10 mouse cellular contexts compared by ENCODE assay signal in the genomic region with DNA sequence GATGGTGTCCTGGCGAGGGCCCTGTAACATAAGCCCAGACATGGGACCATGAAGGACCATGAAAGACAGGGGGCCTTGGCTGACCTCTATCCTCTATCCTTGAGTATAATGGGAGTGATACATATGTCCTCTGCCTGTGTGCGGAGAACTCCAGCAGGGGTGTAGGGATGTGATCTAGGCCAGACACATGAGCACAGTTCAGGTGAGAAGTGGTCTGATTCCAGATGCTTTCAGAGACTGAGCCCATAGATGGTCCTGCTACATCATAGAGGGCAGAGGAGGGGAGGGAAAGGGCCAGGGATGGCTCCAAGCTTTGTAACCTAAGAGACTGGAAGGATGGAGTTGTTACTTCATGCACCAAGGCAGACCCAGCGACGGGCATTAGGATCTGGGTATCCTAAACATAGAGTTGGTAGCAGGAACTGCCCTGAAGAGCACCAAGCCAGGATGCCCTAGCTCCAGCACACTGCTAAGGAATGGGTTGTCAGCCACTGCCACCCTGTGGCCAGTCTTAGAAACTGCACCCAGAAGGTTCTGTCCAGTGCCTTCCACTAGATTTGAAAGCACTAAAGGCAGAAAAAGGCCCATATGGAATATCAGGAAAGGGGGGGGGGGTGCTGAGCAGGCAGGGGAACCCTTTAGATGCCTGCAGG. TPM values are rescaled to one million over a fixed set of nuclear protein-coding genes. Genes with fewer than 3 reads are reported as not detected.
A peak's percentile ranks its signal among the peaks of the same experiment; 100 is the strongest.
DNase-seq lines count a peak whose midpoint lies in the region; ATAC-seq and TF ChIP-seq lines count a peak whose summit lies in the region.
"Had no signal": no experiment of that assay in that cellular context is flagged by ENCODE, and none has a peak within 500 bp of the region (broad histone marks: within the 10 kb centered on the region; RNA-seq: fewer than 3 reads in every experiment).

No protein-coding gene starts in this region.

- H3K4me2 ChIP-seq in forebrain, embryonic 11.5 days (ENCODE audit: low read depth, low read length, severe bottlenecking), result no peak overlapping the region
- H3K4me2 ChIP-seq in intestine, embryonic 15.5 days (replicated peaks), result no peak overlapping the region
- no peak overlapping the region for H3K4me2 ChIP-seq in limb, embryonic 14.5 days (replicated peaks; ENCODE audit: low read depth, low read length, severe bottlenecking)
- no peak overlapping the region for H3K4me2 ChIP-seq in neural tube, embryonic 11.5 days (ENCODE audit: low read depth)
- H3K4me2 ChIP-seq: embryonic facial prominence, embryonic 13.5 days; lung, embryonic 15.5 days had no signal

- WGBS in forebrain, embryonic 11.5 days, result 53% methylated on average over 4 of the region's 4 CpGs
- 48% methylated on average over 4 of the region's 4 CpGs for WGBS in intestine, embryonic 15.5 days
- 47% methylated on average over 4 of the region's 4 CpGs for WGBS in limb, embryonic 14.5 days
- WGBS in neural tube, embryonic 11.5 days, result 54% methylated on average over 4 of the region's 4 CpGs

- no peak overlapping the region for H3K9ac ChIP-seq in forebrain, embryonic 11.5 days (ENCODE audit: low read length)
- H3K9ac ChIP-seq in intestine, embryonic 15.5 days, result no peak overlapping the region
- no peak overlapping the region for H3K9ac ChIP-seq in limb, embryonic 14.5 days (ENCODE audit: low read depth, low read length, severe bottlenecking)
- no peak overlapping the region for H3K9ac ChIP-seq in neural tube, embryonic 11.5 days (ENCODE audit: low read length)
- H3K9ac ChIP-seq: embryonic facial prominence, embryonic 13.5 days; lung, embryonic 15.5 days had no signal

- H3K4me3 ChIP-seq in forebrain, embryonic 11.5 days (ENCODE audit: low read depth, low read length), result no peak overlapping the region
- no peak overlapping the region for H3K4me3 ChIP-seq in intestine, embryonic 15.5 days (replicated peaks)
- H3K4me3 ChIP-seq in limb, embryonic 14.5 days (replicated peaks; ENCODE audit: low read length), result no peak overlapping the region
- no peak overlapping the region for H3K4me3 ChIP-seq in neural tube, embryonic 11.5 days (ENCODE audit: low read depth, low read length)
- H3K4me3 ChIP-seq: embryonic facial prominence, embryonic 13.5 days; lung, embryonic 15.5 days had no signal

- H3K36me3 ChIP-seq in forebrain, embryonic 11.5 days (ENCODE audit: control insufficient read depth, insufficient read depth, low read length), result no peaks in the 10 kb centered on the region
- no peaks in the 10 kb centered on the region for H3K36me3 ChIP-seq in intestine, embryonic 15.5 days
- no peaks in the 10 kb centered on the region for H3K36me3 ChIP-seq in limb, embryonic 14.5 days (ENCODE audit: control insufficient read depth, insufficient read depth, low read length)
- no peaks in the 10 kb centered on the region for H3K36me3 ChIP-seq in neural tube, embryonic 11.5 days (ENCODE audit: control insufficient read depth, insufficient read depth, low read length)
- H3K36me3 ChIP-seq: embryonic facial prominence, embryonic 13.5 days; lung, embryonic 15.5 days had no signal

- H3K9me3 ChIP-seq in forebrain, embryonic 11.5 days (ENCODE audit: control insufficient read depth, low read length), result no peaks in the 10 kb centered on the region
- no peaks in the 10 kb centered on the region for H3K9me3 ChIP-seq in intestine, embryonic 15.5 days
- H3K9me3 ChIP-seq in limb, embryonic 14.5 days (ENCODE audit: control insufficient read depth, low read length), result no peaks in the 10 kb centered on the region
- no peaks in the 10 kb centered on the region for H3K9me3 ChIP-seq in neural tube, embryonic 11.5 days (ENCODE audit: control insufficient read depth, low read length)
- H3K9me3 ChIP-seq: embryonic facial prominence, embryonic 13.5 days; lung, embryonic 15.5 days had no signal

- no peaks in the 10 kb centered on the region for H3K27me3 ChIP-seq in forebrain, embryonic 11.5 days (ENCODE audit: control insufficient read depth, insufficient read depth, low read length)
- H3K27me3 ChIP-seq in intestine, embryonic 15.5 days (replicated peaks), result no peaks in the 10 kb centered on the region
- H3K27me3 ChIP-seq in limb, embryonic 14.5 days (ENCODE audit: control insufficient read depth, insufficient read depth, low read length), result no peaks in the 10 kb centered on the region
- H3K27me3 ChIP-seq in neural tube, embryonic 11.5 days (ENCODE audit: control insufficient read depth, insufficient read depth, low read length), result no peaks in the 10 kb centered on the region
- H3K27me3 ChIP-seq: embryonic facial prominence, embryonic 13.5 days; lung, embryonic 15.5 days had no signal

- no peak overlapping the region for H3K27ac ChIP-seq in forebrain, embryonic 11.5 days (ENCODE audit: low read depth, low read length)
- H3K27ac ChIP-seq in intestine, embryonic 15.5 days, result no peak overlapping the region
- H3K27ac ChIP-seq in limb, embryonic 14.5 days (replicated peaks; ENCODE audit: low read depth, low read length), result no peak overlapping the region
- H3K27ac ChIP-seq in neural tube, embryonic 11.5 days (ENCODE audit: low read depth, low read length), result no peak overlapping the region
- H3K27ac ChIP-seq: embryonic facial prominence, embryonic 13.5 days; lung, embryonic 15.5 days had no signal

- TF ChIP-seq POLR2A in limb, embryonic 14.5 days (IDR thresholded peaks at IDR 0.05; ENCODE audit: borderline replicate concordance, extremely low read depth, insufficient read depth, insufficient read length), result peak; percentile 23; the same call in 1 of the 2 replicates

- peak; percentile 46 for DNase-seq in ovary, postnatal 14 days (ENCODE audit: low spot score)
- no peak for DNase-seq in ovary, adult 18-20 months (ENCODE audit: low spot score)
- peak; percentile 16 for DNase-seq in c-Kit-positive CD71-negative TER-119-negative erythroid progenitor cells, embryonic 14.5 days (ENCODE audit: low read depth)
- peak; percentile 83 for DNase-seq in forebrain, embryonic 11.5 days (ENCODE audit: low spot score)
- DNase-seq in limb, embryonic 14.5 days (ENCODE audit: low spot score), result peak; percentile 82
- DNase-seq in neural tube, embryonic 11.5 days (ENCODE audit: low spot score), result peak; percentile 65
- peak; percentile 59 for DNase-seq in thymus, postnatal 14 days

- no peaks in the 10 kb centered on the region for H3K4me1 ChIP-seq in forebrain, embryonic 11.5 days (replicated peaks; ENCODE audit: control insufficient read depth, insufficient read depth, low read length)
- no peaks in the 10 kb centered on the region for H3K4me1 ChIP-seq in intestine, embryonic 15.5 days (replicated peaks)
- no peaks in the 10 kb centered on the region for H3K4me1 ChIP-seq in limb, embryonic 14.5 days (ENCODE audit: control insufficient read depth, insufficient read depth, low read length)
- H3K4me1 ChIP-seq in neural tube, embryonic 11.5 days (ENCODE audit: control insufficient read depth, insufficient read depth, low read length), result 0 out of 2 replicates have a peak, but pooled peaks cover 4% of the 10 kb centered on the region
- H3K4me1 ChIP-seq: embryonic facial prominence, embryonic 13.5 days had no signal

- peak; percentile 66 for ATAC-seq in forebrain, embryonic 11.5 days (replicated peaks; ENCODE audit: low FRiP score)
- peak; percentile 79 for ATAC-seq in intestine, embryonic 15.5 days
- ATAC-seq in limb, embryonic 14.5 days (ENCODE audit: low FRiP score, low read depth), result 0 out of 2 replicates have a peak, but pooled peaks have one; percentile 47
- ATAC-seq in neural tube, embryonic 11.5 days (ENCODE audit: insufficient read depth, low FRiP score, low TSS enrichment), result peak; percentile 20; the same call in 1 of the 2 replicates

RNA-seq across cellular contexts. Expression of a gene that starts 31.6 kb away (rescaled TPM):
- not detected in 2 replicates for polyA plus RNA-seq in forebrain, embryonic 11.5 days (2014; fragmentation: Nextera tagmentation; extraction: Ambion mirVana)
- 5.1 and 5.2 TPM in 2 replicates for polyA plus RNA-seq in intestine, embryonic 15.5 days (2015; fragmentation: Nextera tagmentation; extraction: Ambion mirVana)
- 2.3 and 2.7 TPM in 2 replicates for polyA plus RNA-seq in limb, embryonic 14.5 days (2012; rRNA removed)
- polyA plus RNA-seq in limb, embryonic 14.5 days (2014; fragmentation: Nextera tagmentation; extraction: Ambion mirVana), result 2.3 and 2.9 TPM in 2 replicates
- not detected in 2 replicates for polyA plus RNA-seq in neural tube, embryonic 11.5 days (2014; fragmentation: Nextera tagmentation; extraction: Ambion mirVana)

Comparison
In these comparisons a context has a peak if more than half of its experiments do, and no peak if none do; other contexts are left out.
1. ATAC-seq: peak in every context shown above with its lines; median percentile 79 in intestine, embryonic 15.5 days; 66 in forebrain, embryonic 11.5 days; 47 in limb, embryonic 14.5 days; 20 in neural tube, embryonic 11.5 days.